Mouse (Mus musculus): ENCODE results near the gene Ctnna2.

DNA sequence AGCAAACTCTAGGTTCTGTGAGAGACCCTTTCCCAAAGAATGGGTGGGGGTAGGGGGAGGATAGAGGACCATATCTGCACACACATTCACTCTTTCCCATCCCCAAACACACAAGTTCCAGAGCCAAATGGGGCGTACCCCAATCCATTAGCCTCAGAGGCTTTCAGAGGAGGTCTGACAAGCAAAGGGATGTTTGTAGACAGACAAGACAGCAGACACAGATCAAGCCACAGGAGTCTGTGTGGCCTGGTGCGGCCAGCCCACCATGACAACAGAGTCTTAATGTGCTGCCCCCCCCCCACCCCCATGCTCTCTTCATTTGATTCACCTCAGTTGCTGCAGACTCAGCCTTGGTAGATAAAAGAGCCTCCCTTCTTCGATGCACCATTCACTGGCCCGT is 764.2 kb downstream of the Ctnna2 start:
- TF ChIP-seq CTCF (IDR thresholded peaks at IDR 0.05; ENCODE audit: extremely low read depth, insufficient read length, insufficient replicate concordance, low read depth, low read length) (no peak), POLR2A (IDR thresholded peaks at IDR 0.05; ENCODE audit: low read depth, low read length) (no peak)

Data from small intestine, adult 2 months (tissue).